Mouse (Mus musculus): ENCODE measurements around the gene Cage1. TPM values are rescaled to one million over a fixed set of nuclear protein-coding genes. Genes with fewer than 3 reads are reported as not detected.
A peak's percentile ranks its signal among the peaks of the same experiment; 100 is the strongest.

Cage1 gene
- total RNA-seq, 1 experiment from 2014 or later: 2.5 TPM

DNA sequence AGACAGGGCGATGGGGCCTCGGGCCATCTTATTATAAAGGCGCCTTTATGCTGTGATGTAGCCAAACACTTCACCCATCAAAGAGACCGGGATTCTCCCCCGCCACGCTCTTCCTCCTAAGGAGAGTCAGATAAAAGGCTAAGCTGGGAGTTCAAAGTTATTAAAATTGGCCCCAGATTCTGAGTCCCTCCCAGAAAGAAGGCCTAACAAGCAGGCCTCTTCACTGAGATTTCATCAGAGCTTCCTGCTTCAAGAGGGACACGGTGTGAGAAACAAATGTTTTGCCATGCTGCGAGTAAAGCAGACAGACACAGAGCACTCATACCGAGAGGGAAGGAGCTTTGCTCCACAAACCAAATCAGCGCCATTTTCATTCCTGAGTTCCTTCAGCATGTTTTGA is 69.3 kb downstream of the Cage1 start:
- no peak for ATAC-seq (replicated peaks; ENCODE audit: low read depth, poor library complexity, severe bottlenecking)

DNA sequence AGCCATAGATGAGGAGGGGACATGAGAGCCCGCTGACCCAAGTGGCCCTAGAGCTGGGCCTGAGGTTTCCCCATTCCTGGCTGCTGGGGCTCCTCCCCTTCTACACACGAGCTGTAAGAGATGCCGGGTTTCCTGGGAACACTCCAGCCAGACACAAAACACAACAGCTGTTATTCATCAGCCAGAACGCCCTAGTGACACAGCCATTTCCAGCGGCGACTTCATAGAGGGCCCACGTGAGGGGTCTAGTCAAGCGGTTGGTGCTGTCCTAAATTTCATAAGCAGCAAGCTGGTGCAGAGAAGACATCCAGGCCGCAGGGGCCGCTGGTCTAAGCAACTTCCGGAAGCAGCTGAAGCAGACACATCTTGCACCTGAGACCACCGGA is 69.8 kb downstream of the Cage1 start:
- no peak for ATAC-seq (replicated peaks; ENCODE audit: low read depth, poor library complexity, severe bottlenecking)

DNA sequence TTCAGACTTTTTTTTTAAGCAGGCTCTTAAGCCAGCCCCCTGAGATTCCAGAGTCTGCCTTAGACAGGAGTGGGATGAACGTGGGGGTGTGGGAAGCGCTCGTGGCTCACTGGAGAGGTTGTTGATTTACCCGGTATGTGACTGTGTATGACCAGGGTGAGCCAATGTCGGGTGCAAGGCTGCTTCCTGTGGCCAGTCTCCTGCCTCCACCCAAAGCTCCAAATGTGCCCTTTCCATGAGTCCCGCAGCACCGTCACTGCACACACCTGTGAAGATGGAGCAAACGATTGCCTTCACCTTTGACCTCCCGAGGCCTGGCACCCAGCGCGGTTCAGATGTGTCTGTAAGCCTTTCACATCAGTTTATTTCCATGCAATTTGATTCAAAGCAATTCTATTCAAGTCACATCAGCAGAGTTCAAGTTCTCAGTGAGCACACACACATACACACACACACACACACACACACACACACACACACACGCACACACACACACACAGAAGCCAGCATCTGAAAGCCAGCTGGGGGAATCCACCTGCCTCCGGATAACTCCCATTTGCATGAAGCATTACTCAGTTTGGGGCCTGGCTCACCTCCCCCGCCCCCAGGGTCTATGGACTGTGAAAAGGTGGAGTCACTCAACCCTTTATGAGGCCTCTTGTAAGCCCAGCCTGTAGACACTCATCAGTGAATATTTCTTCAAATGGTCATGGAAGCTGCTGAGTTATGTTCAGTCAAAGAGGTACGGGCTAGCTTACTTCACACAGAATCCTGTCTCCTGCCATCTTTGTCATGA is 70.4 kb downstream of the Cage1 start:
- ATAC-seq (replicated peaks; ENCODE audit: low read depth, poor library complexity, severe bottlenecking): no peak

DNA sequence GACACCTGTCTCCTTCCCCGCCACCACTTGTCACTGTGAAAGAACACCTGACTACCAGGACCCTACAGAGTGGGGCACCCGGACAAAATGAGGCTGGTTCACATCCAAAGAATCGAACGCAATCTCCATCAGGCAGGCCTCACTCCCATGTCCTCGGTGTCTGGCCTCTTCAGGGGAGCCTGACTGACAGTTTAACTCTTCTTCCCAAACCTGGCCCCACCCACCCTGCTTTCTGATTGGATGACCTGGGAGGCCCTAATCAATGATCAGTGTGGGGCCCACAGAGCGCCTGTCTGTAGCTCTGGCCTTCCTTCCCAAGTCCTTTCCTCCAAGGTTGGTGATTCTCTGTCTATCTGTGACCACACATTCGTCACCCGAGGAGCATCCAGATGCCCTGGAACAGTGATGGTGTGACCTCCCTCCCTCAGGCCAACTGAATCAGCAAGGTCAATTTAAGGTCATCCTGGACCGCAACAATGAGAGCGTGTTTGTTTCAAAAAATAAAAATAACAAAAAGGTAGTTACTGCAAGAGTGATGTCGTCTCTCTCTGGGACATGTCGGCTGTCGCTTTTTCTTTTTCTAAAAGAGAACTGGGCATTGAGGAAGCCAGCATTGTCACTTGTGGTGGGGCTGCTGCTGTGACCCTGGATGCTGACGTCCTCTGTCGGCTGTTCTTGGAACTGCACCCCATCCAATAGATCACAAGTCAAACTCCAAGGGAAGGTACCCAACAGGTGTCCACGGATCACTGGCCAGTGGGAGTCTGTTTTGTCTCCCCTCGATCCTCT is 71.5 kb downstream of the Cage1 start:
- ATAC-seq (replicated peaks; ENCODE audit: low read depth, poor library complexity, severe bottlenecking): no peak

DNA sequence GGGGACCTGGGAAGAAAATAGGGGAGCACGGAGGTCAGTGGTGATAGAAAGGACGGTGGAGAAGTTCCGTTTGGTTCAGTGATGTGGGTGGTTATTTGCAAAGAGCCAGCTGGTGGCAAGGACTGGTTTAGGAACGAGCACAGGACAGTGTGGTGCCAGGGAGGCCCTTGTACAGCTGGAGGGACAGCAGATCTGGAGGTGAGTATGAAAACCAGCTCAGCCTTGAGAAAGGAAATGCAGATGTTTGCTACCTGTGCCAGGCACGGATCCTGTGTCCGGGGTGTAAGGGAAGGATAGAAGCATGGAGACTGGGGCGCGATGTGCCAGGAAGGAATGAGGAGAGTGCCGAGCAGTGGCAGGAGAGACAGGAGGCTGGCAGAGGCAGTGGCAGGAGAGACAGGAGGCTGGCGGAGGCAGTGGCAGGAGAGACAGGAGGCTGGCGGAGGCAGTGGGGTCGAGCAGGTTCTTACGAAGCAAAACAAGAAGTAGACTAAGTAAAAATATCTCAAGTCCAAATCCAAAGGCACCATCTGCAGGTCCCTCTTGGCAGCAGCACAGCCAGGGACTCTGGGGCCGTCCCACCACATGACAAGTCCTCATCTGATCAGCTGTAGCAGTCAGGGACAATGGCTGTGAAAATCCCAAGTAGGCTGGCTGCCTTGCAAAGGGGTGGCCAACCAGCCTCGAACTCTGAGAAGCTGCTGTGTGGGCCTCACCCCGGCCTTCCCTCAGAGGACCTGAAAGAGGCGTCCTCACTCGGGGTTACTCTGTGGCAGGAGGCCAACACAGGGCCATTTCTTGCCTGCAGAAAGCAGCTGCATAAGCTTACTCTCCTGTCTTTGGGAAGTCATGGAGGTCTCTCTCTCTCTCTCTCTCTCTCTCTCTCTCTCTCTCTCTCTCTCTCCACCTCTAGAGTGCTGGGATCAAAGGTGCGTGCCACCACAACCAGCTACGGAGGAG is 72.5 kb downstream of the Cage1 start:
- no peak for ATAC-seq (replicated peaks; ENCODE audit: low read depth, poor library complexity, severe bottlenecking)

DNA sequence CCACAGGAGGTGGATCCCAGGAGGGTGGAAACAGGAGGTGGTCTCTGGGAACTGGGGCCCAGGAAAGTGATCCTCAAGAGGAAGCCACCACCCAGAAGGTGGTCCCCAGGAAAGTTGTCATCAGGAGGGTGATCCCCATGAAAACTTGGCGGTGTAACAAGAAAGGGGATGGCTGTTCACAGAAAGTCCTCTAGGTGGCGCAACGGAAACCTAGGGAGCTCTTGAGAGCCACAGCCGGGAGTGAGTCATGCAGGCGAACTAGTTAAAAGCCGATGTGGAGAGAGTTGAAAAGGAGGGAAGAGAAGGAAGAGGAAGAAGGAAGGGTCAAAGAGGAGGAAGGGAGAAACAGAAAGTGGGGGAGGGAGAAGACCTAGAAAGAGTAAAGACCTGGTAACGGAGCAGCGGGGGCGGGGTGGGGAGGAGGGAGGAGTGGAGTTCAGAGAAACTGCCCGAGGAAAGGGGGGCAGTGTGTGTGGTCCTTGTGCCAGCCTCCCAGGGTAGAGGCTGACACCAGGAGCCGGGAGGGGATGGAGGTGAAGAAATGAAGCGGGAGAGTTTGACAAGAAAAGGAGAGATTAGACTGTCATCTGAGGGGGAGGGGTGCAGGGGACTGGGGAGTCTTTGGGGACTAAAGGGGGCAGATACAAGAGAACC is 73.4 kb downstream of the Cage1 start:
- peak; percentile 60 for ATAC-seq (replicated peaks; ENCODE audit: low read depth, poor library complexity, severe bottlenecking)

DNA sequence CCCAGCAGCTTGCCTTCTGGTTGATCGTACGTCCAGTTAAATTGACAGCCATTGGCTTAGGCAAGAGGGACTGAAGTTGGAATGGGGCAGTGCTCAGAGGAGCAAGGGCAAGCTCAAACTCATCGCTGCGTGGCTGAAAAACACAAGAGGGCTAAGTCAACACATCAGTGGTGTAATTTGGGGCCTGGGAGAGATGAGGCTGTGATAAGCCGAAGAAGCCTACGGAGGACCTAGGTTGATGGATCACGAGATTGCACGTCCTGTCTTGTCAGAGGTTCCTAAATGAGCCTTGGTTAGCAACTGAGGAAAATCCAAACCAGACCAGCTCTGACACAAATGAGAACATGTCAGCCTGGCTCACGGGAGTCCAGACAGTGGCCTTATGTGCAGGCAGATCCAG is 74.3 kb downstream of the Cage1 start:
- ATAC-seq (replicated peaks; ENCODE audit: low read depth, poor library complexity, severe bottlenecking): no peak

DNA sequence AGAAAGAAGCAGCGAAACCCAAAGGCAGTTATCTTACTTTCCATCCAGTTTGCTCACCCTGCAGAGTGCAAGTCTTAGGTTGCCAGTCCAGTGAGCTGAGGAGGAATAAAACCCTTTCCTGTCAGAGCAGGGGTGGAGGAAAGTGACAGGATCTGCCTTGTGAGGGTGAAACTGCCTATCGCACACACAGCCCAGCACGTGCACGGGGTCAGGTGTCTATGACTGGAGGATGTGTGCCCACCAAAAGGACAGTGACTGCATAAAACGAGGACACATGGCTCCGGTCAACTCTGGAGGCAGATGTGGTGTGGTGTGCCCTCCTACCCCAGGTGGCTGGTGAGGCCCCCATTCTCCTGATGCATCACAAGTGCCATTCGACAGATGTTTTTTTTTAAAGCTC is 76.9 kb downstream of the Cage1 start:
- no peak for ATAC-seq (replicated peaks; ENCODE audit: low read depth, poor library complexity, severe bottlenecking)

DNA sequence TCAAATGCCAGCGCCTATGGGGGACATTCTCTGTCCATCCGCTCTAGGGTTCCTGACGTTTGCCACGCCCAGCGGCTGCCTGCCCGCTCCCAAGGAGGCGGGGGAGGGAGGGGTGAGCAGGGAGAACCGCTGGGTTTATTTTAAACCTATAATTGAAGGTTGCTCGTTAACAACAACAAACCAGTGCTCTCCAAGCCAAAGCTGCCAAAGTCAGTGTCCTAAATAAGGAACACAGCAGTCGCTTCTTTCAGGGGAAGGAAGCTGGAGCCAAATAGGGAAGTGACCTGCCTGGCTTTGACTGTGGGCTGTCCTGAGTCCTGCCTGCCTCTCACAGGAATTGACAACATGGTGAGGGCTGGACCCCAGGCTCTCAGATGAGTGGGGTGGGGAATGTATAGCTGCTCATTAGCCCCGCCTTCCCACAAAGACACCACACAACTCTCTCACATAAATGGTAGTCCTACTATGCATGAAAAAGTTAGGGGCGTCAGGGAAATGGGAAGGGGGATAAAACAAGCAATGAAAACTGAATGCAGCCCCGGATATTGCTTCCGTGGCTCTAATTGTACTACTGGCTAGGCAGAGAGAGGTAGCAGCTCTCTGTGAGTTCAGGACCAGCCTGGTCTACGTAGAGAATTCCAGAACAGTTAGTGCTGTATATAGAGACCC is 77.5 kb downstream of the Cage1 start:
- ATAC-seq (replicated peaks; ENCODE audit: low read depth, poor library complexity, severe bottlenecking): peak; percentile 43

DNA sequence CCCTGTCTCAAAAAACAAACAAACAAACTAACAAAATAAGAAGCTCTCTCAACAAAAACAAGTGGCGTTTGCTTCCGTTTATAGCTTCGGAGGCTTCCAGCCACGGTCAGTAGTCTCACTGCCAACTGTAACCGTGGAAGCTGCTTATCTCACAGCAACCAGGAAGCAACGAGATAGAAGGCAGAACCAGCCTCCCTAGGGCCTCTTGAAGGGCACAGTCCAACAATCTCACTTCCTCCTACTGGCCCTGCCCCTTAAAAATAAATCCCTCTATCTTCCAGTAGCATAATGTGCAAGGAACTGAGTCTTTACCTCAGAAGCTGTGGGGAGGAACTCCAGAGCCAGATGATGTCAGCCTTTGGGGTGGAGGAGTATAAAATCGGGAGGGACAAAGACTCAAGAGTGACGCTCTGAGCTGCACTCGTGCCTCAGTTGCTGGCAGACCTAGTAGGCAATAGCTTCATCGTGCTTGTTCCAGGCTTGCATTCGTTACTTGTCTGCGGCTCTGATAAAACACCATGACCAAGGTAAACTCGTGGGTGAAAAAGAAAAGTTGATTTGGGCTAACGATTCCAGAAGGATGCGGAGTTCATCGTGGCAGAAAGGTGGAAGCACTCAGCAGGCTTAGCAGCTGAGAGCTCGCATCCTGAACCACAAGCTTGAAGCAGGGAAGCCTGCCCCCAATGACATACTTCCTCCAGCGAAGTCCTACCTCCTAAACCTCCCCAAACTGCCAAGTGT is 78.2 kb downstream of the Cage1 start:
- peak; percentile 70 for ATAC-seq (replicated peaks; ENCODE audit: low read depth, poor library complexity, severe bottlenecking)

Other genes with a start within 250 kb of the Cage1 start
- 123 and 138 TPM in 2 replicates for gene Ssr1, start 42.9 kb downstream of the Cage1 start, total RNA-seq (2017)
- 107 and 121 TPM in 2 replicates for gene Riok1, start 74 bp downstream of the Cage1 start, total RNA-seq (2017)
- 0.15 and 0.55 TPM in 2 replicates for gene Dsp, start 114.2 kb upstream of the Cage1 start, total RNA-seq (2017)
- 133 and 206 TPM in 2 replicates for gene Snrnp48, start 167.9 kb upstream of the Cage1 start, total RNA-seq (2017)

Measured in common myeloid progenitor, adult 5-6 weeks (primary cell).